Mouse (Mus musculus): ENCODE data around the gene Nav2. TPM values are rescaled to one million over a fixed set of nuclear protein-coding genes. Genes with fewer than 3 reads are reported as not detected.
A peak's percentile ranks its signal among the peaks of the same experiment; 100 is the strongest.

The Nav2 gene
- polyA plus RNA-seq, 1 experiment from 2014 or later = 19.7 TPM

DNA sequence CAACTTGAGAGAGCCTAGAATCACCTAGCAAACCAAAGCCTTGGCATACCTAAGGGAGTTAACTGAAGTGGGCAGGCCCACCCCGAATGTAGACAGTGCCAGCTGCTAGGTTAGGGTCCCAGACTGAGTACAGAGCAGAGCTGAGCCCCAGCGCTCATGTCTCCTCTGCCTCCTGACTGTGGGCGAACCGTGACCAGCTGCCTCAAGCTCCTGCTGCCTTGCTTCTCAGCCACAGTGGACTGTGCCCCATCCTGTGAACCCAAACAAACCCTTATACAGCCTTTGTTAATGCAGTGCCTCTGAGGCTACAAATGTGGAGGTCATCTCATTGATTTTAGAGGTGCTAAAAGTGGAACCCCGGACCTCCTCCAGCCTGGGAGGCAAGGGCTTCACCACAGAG lies 88.3 kb downstream of the Nav2 start:
- ATAC-seq (ENCODE audit: insufficient read depth) (peak; percentile 58; the same call in 1 of the 2 replicates), DNase-seq (no peak)
- no peak for TF ChIP-seq CTCF (IDR thresholded peaks at IDR 0.05; ENCODE audit: low read depth)
- H3K9ac ChIP-seq = no peak overlapping the region
- WGBS = 57% methylated on average over 5 of the region's 5 CpGs
- no peak overlapping the region for H3K27ac ChIP-seq (ENCODE audit: low read depth)
- peaks cover 5% of the 10 kb centered on the region; the same call in 1 of the 2 replicates for H3K4me1 ChIP-seq (ENCODE audit: insufficient read depth)
- no peaks in the 10 kb centered on the region for H3K27me3 ChIP-seq (ENCODE audit: insufficient read depth, low read length)
- H3K9me3 ChIP-seq (ENCODE audit: low read depth, low read length) = no peaks in the 10 kb centered on the region
- H3K36me3 ChIP-seq (ENCODE audit: insufficient read depth) = no peaks in the 10 kb centered on the region
- H3K4me2 ChIP-seq = no peak overlapping the region
- H3K4me3 ChIP-seq (ENCODE audit: low read depth, low read length) = no peak overlapping the region

GRCm38 (mm10) chr7:48998097-48998496 lies 89.6 kb downstream of the Nav2 start:
- no peak overlapping the region for H3K27ac ChIP-seq (ENCODE audit: low read depth)
- ATAC-seq (ENCODE audit: insufficient read depth) = no peak

DNA sequence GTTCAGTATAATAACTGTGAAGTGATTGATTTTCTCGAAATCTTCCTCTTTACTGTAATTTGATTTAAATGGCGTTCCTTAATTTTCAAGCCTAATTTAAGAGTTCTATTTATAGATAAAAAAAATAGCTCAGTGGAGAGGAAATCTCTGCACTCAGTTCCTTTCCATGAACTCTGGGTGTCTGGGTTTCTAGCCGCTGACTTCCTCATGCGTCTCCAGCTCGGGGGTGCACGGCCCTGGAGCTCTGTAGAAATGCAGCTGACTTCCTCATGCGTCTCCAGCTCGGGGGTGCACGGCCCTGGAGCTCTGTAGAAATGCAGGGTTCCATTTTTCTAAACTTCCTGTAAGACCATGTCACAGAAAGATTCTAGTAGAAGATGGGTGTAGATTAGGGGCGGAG lies 90.1 kb downstream of the Nav2 start:
- H3K9me3 ChIP-seq (ENCODE audit: low read depth, low read length) = no peaks in the 10 kb centered on the region
- H3K36me3 ChIP-seq (ENCODE audit: insufficient read depth) = no peaks in the 10 kb centered on the region
- H3K27ac ChIP-seq (ENCODE audit: low read depth) = no peak overlapping the region
- TF ChIP-seq CTCF (IDR thresholded peaks at IDR 0.05; ENCODE audit: low read depth) = no peak
- 32% methylated on average over 10 of the region's 10 CpGs for WGBS
- ATAC-seq (ENCODE audit: insufficient read depth) = no peak
- no peak overlapping the region for H3K4me3 ChIP-seq (ENCODE audit: low read depth, low read length)
- H3K4me1 ChIP-seq (ENCODE audit: insufficient read depth) = peaks cover 5% of the 10 kb centered on the region; the same call in 1 of the 2 replicates
- no peak overlapping the region for H3K4me2 ChIP-seq
- no peaks in the 10 kb centered on the region for H3K27me3 ChIP-seq (ENCODE audit: insufficient read depth, low read length)
- no peak overlapping the region for H3K9ac ChIP-seq
- peak; percentile 51 for DNase-seq

More at GRCm38 (mm10) chr7:48998097-48998496, 89.6 kb downstream of the Nav2 start:
- Histone ChIP-seq H3K4me1 (ENCODE audit: insufficient read depth) (peaks cover 5% of the 10 kb centered on the region; the same call in 1 of the 2 replicates), H3K27me3 (ENCODE audit: insufficient read depth, low read length) (no peaks in the 10 kb centered on the region), H3K4me3 (ENCODE audit: low read depth, low read length) (no peak overlapping the region), H3K4me2 (no peak overlapping the region), H3K36me3 (ENCODE audit: insufficient read depth) (no peaks in the 10 kb centered on the region), H3K9ac (no peak overlapping the region), H3K9me3 (ENCODE audit: low read depth, low read length) (no peaks in the 10 kb centered on the region)
- no peak for DNase-seq
- WGBS = 75% methylated on average over 8 of the region's 8 CpGs
- no peak for TF ChIP-seq CTCF (IDR thresholded peaks at IDR 0.05; ENCODE audit: low read depth)

DNA sequence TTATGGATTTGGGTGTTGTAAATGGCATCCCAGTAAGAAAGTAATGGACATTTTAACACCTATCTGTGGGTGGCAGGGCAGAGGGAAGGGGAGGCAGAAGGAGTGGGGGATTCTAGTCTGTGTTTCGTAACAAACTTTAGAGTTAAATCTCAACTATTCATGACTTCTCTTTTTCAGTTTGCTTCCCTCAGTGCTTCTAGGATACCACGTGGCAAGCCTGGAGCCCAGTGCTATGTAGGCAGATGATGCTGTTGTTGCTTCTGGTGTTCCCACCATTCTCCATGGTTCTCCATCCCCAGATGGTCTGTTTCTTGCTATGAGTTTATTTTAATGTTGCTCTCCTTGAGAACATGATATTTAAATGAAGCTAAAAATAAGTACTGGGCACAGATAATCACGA lies 92.3 kb downstream of the Nav2 start:
- no peak for TF ChIP-seq CTCF (IDR thresholded peaks at IDR 0.05; ENCODE audit: low read depth)
- no peak for DNase-seq
- Histone ChIP-seq H3K27ac (ENCODE audit: low read depth) (no peak overlapping the region), H3K4me1 (ENCODE audit: insufficient read depth) (peaks cover 13% of the 10 kb centered on the region), H3K9ac (no peak overlapping the region), H3K4me3 (ENCODE audit: low read depth, low read length) (no peak overlapping the region), H3K36me3 (ENCODE audit: insufficient read depth) (no peaks in the 10 kb centered on the region), H3K27me3 (ENCODE audit: insufficient read depth, low read length) (no peaks in the 10 kb centered on the region), H3K9me3 (ENCODE audit: low read depth, low read length) (no peaks in the 10 kb centered on the region), H3K4me2 (no peak overlapping the region)
- WGBS = 70% methylated on average over 3 of the region's 3 CpGs
- ATAC-seq (ENCODE audit: insufficient read depth) = no peak

- Histone ChIP-seq H3K4me3 (ENCODE audit: low read depth, low read length) (no peak overlapping the region), H3K36me3 (ENCODE audit: insufficient read depth) (no peaks in the 10 kb centered on the region), H3K4me1 (ENCODE audit: insufficient read depth) (peaks cover 9% of the 10 kb centered on the region), H3K27me3 (ENCODE audit: insufficient read depth, low read length) (no peaks in the 10 kb centered on the region), H3K4me2 (no peak overlapping the region), H3K27ac (ENCODE audit: low read depth) (peak overlapping the region; percentile 12; the same call in 1 of the 2 replicates), H3K9ac (no peak overlapping the region), H3K9me3 (ENCODE audit: low read depth, low read length) (no peaks in the 10 kb centered on the region)
- peak; percentile 77 for DNase-seq
- TF ChIP-seq CTCF (IDR thresholded peaks at IDR 0.05; ENCODE audit: low read depth) = no peak
- ATAC-seq (ENCODE audit: insufficient read depth) = peak; percentile 78; the same call in 1 of the 2 replicates
- WGBS = 30% methylated on average over 5 of the region's 5 CpGs
Measured at GRCm38 (mm10) chr7:49004402-49004801, 95.9 kb downstream of the Nav2 start.

GRCm38 (mm10) chr7:49006886-49007285 lies 98.4 kb downstream of the Nav2 start:
- ATAC-seq (ENCODE audit: insufficient read depth) = peak; percentile 18; the same call in 1 of the 2 replicates
- H3K27me3 ChIP-seq (ENCODE audit: insufficient read depth, low read length) = no peaks in the 10 kb centered on the region
- no peaks in the 10 kb centered on the region for H3K36me3 ChIP-seq (ENCODE audit: insufficient read depth)
- peak; percentile 65 for DNase-seq
- H3K27ac ChIP-seq (ENCODE audit: low read depth) = no peak overlapping the region
- peaks cover 9% of the 10 kb centered on the region for H3K4me1 ChIP-seq (ENCODE audit: insufficient read depth)
- H3K4me3 ChIP-seq (ENCODE audit: low read depth, low read length) = no peak overlapping the region
- no peak for TF ChIP-seq CTCF (IDR thresholded peaks at IDR 0.05; ENCODE audit: low read depth)
- WGBS = 21% methylated on average over 7 of the region's 7 CpGs
- H3K4me2 ChIP-seq = no peak overlapping the region
- no peaks in the 10 kb centered on the region for H3K9me3 ChIP-seq (ENCODE audit: low read depth, low read length)
- no peak overlapping the region for H3K9ac ChIP-seq

DNA sequence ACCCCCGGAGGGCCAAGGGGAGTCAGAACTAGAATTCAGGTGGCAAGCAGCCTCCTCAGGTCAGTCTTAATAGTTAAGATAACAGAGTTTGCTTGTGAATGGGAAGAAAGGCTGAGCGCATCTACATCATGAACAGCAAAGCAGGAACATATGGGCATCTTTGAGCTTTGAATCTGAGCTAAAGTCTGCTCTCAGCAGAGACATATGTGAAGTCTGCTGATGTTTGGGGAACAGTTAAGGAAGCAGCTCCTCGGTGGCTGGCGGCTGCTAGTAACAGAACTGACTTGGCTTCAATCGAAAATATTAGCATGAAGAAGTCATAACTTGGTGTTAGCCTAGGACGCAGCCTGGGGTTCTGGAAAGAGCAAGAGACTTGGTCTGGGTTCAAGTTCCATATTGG lies 102.2 kb downstream of the Nav2 start:
- Histone ChIP-seq H3K4me3 (ENCODE audit: low read depth, low read length) (no peak overlapping the region), H3K27ac (ENCODE audit: low read depth) (no peak overlapping the region), H3K27me3 (ENCODE audit: insufficient read depth, low read length) (no peaks in the 10 kb centered on the region), H3K9me3 (ENCODE audit: low read depth, low read length) (no peaks in the 10 kb centered on the region), H3K9ac (no peak overlapping the region), H3K4me2 (no peak overlapping the region), H3K4me1 (ENCODE audit: insufficient read depth) (no peaks in the 10 kb centered on the region), H3K36me3 (ENCODE audit: insufficient read depth) (no peaks in the 10 kb centered on the region)
- no peak for ATAC-seq (ENCODE audit: insufficient read depth)
- DNase-seq = no peak
- 90% methylated on average over 6 of the region's 6 CpGs for WGBS
- TF ChIP-seq CTCF (IDR thresholded peaks at IDR 0.05; ENCODE audit: low read depth) = no peak

DNA sequence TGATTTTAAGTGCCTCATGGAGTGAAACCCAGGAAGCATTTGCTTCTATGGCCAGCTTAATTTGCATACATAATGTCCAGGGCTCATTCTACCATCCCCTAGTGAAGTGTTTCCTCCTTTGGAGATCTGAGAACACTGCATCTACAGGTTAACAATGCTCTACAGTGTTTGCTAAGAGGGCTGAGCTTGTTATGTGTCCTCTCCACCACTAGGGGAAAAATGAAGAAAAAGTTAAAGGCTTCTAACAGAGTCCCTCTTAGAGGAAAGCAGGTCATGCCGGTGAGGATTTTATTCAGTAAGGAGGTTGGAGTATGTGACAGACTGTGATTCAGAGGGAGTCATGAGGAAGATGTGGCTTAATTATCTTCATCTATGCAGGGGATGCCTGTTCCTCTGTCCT lies 103.5 kb downstream of the Nav2 start:
- H3K4me1 ChIP-seq (ENCODE audit: insufficient read depth) = no peaks in the 10 kb centered on the region
- no peak overlapping the region for H3K9ac ChIP-seq
- peak; percentile 48 for TF ChIP-seq CTCF (IDR thresholded peaks at IDR 0.05; ENCODE audit: low read depth)
- no peak for DNase-seq
- 41% methylated on average over 1 of the region's 1 CpGs for WGBS
- H3K4me2 ChIP-seq = no peak overlapping the region
- no peaks in the 10 kb centered on the region for H3K9me3 ChIP-seq (ENCODE audit: low read depth, low read length)
- H3K27me3 ChIP-seq (ENCODE audit: insufficient read depth, low read length) = no peaks in the 10 kb centered on the region
- no peak overlapping the region for H3K4me3 ChIP-seq (ENCODE audit: low read depth, low read length)
- no peak overlapping the region for H3K27ac ChIP-seq (ENCODE audit: low read depth)
- no peaks in the 10 kb centered on the region for H3K36me3 ChIP-seq (ENCODE audit: insufficient read depth)
- ATAC-seq (ENCODE audit: insufficient read depth) = no peak
